In the genomic region with DNA sequence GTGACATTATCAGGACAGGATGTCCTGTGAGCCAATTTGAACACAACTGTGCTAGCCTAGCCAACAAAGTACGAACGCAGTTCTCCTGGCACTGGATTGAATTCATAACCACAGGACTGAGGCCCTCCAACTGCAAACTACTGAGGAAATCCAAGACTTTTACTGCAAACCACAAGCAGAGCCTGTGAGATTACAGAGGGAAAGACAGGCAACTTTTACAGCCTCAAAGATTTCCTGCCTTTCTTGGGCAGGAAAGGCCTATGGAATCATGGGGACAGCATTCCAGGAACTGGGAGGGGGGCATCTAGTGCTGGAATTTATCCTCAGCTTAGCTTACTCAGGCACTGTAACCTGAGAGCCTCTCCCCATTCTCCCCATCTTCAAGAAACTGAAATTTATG, we compare ENCODE assay signal across 12 mouse cellular contexts. TPM values are rescaled to one million over a fixed set of nuclear protein-coding genes. Genes with fewer than 3 reads are reported as not detected.
DNase-seq lines count a peak whose midpoint lies in the region; ATAC-seq and TF ChIP-seq lines count a peak whose summit lies in the region.
"Had no signal": no experiment of that assay in that cellular context is flagged by ENCODE, and none has a peak within 500 bp of the region (broad histone marks: within the 10 kb centered on the region; RNA-seq: fewer than 3 reads in every experiment).

No protein-coding gene starts in this region.

- no peak overlapping the region for H3K9ac ChIP-seq in lung, postnatal 0 days (replicated peaks; ENCODE audit: low read depth)
- no peak overlapping the region for H3K9ac ChIP-seq in heart, embryonic 13.5 days
- H3K9ac ChIP-seq in limb, embryonic 15.5 days, result no peak overlapping the region

- H3K36me3 ChIP-seq in lung, postnatal 0 days (ENCODE audit: insufficient read depth, low read length), result no peaks in the 10 kb centered on the region
- 0 out of 2 replicates have a peak, but pooled peaks cover 2% of the 10 kb centered on the region for H3K36me3 ChIP-seq in heart, embryonic 13.5 days
- no peaks in the 10 kb centered on the region for H3K36me3 ChIP-seq in limb, embryonic 15.5 days

- peak; percentile 37 for DNase-seq in embryo, embryonic 11 days
- no peak for DNase-seq in embryo, embryonic 10 days (ENCODE audit: low spot score)
- DNase-seq in lung, postnatal 0 days (ENCODE audit: low spot score), result peak; percentile 39
- DNase-seq in lung, postnatal 4 days, result no peak
- DNase-seq in adrenal gland, postnatal 4 days (ENCODE audit: low spot score in 2 of 2), result no peak
- no peak for DNase-seq in yolk sac, embryonic 10.5 days (ENCODE audit: low spot score)
- DNase-seq: cerebellum, adult 11-12 months had no signal

- H3K4me2 ChIP-seq in lung, postnatal 0 days (replicated peaks; ENCODE audit: low read depth, low read length), result no peak overlapping the region
- no peak overlapping the region for H3K4me2 ChIP-seq in heart, embryonic 13.5 days
- no peak overlapping the region for H3K4me2 ChIP-seq in limb, embryonic 15.5 days

- H3K27ac ChIP-seq in lung, postnatal 0 days (ENCODE audit: low read length), result 0 out of 2 replicates have a peak overlapping the region, but pooled peaks have one; percentile 43
- peak overlapping the region; percentile 65 for H3K27ac ChIP-seq in heart, embryonic 13.5 days (replicated peaks)
- peak overlapping the region; percentile 75 for H3K27ac ChIP-seq in limb, embryonic 15.5 days
- H3K27ac ChIP-seq: heart, adult 2 months; macrophage had no signal

- no peaks in the 10 kb centered on the region; the same call in 1 of the 2 replicates for H3K4me1 ChIP-seq in lung, postnatal 0 days (ENCODE audit: insufficient read depth, low read depth, low read length)
- peaks cover 18% of the 10 kb centered on the region for H3K4me1 ChIP-seq in heart, embryonic 13.5 days
- H3K4me1 ChIP-seq in limb, embryonic 15.5 days, result peaks cover 16% of the 10 kb centered on the region

- no peak for TF ChIP-seq CTCF in lung, postnatal 0 days (IDR thresholded peaks at IDR 0.05)

- no peak for ATAC-seq in lung, postnatal 0 days
- no peak for ATAC-seq in heart, embryonic 13.5 days (ENCODE audit: extremely low read depth, insufficient number of reproducible peaks, low FRiP score, low TSS enrichment)
- peak; percentile 71; the same call in 1 of the 2 replicates for ATAC-seq in limb, embryonic 15.5 days (ENCODE audit: insufficient number of reproducible peaks, low FRiP score, low TSS enrichment, low read depth)
- ATAC-seq: inflammation-experienced regulatory T-cells, adult 6 months had no signal

- no peak overlapping the region for H3K4me3 ChIP-seq in lung, postnatal 0 days (ENCODE audit: low read depth, low read length)
- no peak overlapping the region for H3K4me3 ChIP-seq in heart, embryonic 13.5 days
- no peak overlapping the region for H3K4me3 ChIP-seq in limb, embryonic 15.5 days
- H3K4me3 ChIP-seq: heart, adult 2 months had no signal

- H3K9me3 ChIP-seq in lung, postnatal 0 days (ENCODE audit: low read length), result no peaks in the 10 kb centered on the region
- H3K9me3 ChIP-seq in heart, embryonic 13.5 days, result peaks cover 12% of the 10 kb centered on the region; the same call in 1 of the 2 replicates
- no peaks in the 10 kb centered on the region for H3K9me3 ChIP-seq in limb, embryonic 15.5 days

- H3K27me3 ChIP-seq in lung, postnatal 0 days (replicated peaks; ENCODE audit: insufficient read depth, low read length), result no peaks in the 10 kb centered on the region
- no peaks in the 10 kb centered on the region for H3K27me3 ChIP-seq in heart, embryonic 13.5 days (replicated peaks)
- H3K27me3 ChIP-seq in limb, embryonic 15.5 days, result no peaks in the 10 kb centered on the region

- WGBS in lung, postnatal 0 days, result 24% methylated on average over 2 of the region's 2 CpGs
- WGBS in heart, embryonic 13.5 days, result 47% methylated on average over 2 of the region's 2 CpGs
- WGBS in limb, embryonic 15.5 days, result 7% methylated on average over 2 of the region's 2 CpGs

- TF ChIP-seq EP300 in lung, postnatal 0 days (IDR thresholded peaks at IDR 0.05), result 0 out of 2 replicates have a peak, but pooled peaks have one; percentile 35

RNA-seq across cellular contexts. Expression of gene Myh10, which starts 26.0 kb away (rescaled TPM):
- 51.8 and 60.5 TPM in 2 replicates for polyA plus RNA-seq in lung, postnatal 0 days (2015; fragmentation: Nextera tagmentation; extraction: Ambion mirVana)
- polyA plus RNA-seq in heart, embryonic 13.5 days (2015; fragmentation: Nextera tagmentation; extraction: Ambion mirVana), result 124 and 133 TPM in 2 replicates
- polyA plus RNA-seq in limb, embryonic 15.5 days (2015; fragmentation: Nextera tagmentation; extraction: Ambion mirVana), result 87.8 and 106 TPM in 2 replicates
- 10 to 100 TPM; 69.4 to 98.3 TPM for total RNA-seq in adrenal gland, postnatal 4 days (2021)

Comparison
In these comparisons a context has a peak if more than half of its experiments do, and no peak if none do; other contexts are left out.
1. DNase-seq: peak in embryo, embryonic 11 days (single experiment) and lung, postnatal 0 days (single experiment); none in embryo, embryonic 10 days (single experiment), lung, postnatal 4 days (0 of 2), adrenal gland, postnatal 4 days (0 of 2) and yolk sac, embryonic 10.5 days (single experiment).
2. Peak in every context shown above with its lines, with median percentiles within 50 percentile points of each other: H3K27ac ChIP-seq.